Mouse (Mus musculus): ENCODE results near the gene Nfat5. TPM values are rescaled to one million over a fixed set of nuclear protein-coding genes. Genes with fewer than 3 reads are reported as not detected.

Gene Nfat5
- total and polyA plus RNA-seq, 2 experiments from 2014 or later, result 6.4 to 29.6 TPM

DNA sequence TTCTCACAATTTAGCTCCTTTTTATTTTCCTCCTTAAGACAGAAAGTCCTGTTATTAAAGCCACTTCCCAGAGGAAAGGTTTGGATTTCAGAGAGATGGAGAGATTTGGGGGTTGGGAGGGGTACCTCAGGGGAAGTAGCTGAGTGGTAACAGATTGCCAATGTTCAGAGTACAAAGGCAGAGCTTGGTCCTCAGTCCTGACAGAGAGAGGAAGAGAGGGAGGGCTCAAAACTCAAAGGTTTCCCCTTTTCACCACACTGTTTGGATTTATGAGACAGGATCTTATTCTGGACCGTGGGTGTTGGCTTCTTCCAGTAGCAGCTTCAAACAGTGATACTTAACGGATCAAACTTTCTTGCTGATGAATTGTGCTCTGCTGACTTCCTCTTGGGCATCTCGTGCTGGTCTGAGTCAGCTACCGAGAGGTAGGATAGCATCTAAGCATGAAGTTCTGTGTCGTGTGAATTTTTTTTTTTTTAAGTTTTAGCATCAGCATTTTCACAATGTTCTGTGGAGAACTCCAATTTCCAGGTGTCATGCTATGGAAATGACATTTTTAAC, 15.9 kb upstream of the Nfat5 start:
- ATAC-seq (ENCODE audit: insufficient read depth, low read depth) (no peak), DNase-seq (ENCODE audit: low spot score) (no peak)
- H3K9ac ChIP-seq (replicated peaks; ENCODE audit: low read depth, low read length), result no peak overlapping the region
- no peak overlapping the region for H3K4me3 ChIP-seq (ENCODE audit: low read depth, low read length)
- no peaks in the 10 kb centered on the region for H3K4me1 ChIP-seq (ENCODE audit: control insufficient read depth, insufficient read depth)
- no peaks in the 10 kb centered on the region for H3K36me3 ChIP-seq (replicated peaks; ENCODE audit: control insufficient read depth, insufficient read depth, low read length)
- TF ChIP-seq EP300 (IDR thresholded peaks at IDR 0.05; ENCODE audit: low read depth) (no peak), CTCF (IDR thresholded peaks at IDR 0.05; ENCODE audit: low read depth) (no peak)
- no peak overlapping the region for H3K4me2 ChIP-seq (ENCODE audit: low read depth, low read length)
- WGBS, result 58% methylated on average over 5 of the region's 5 CpGs
- no peak overlapping the region for H3K27ac ChIP-seq (ENCODE audit: low read depth)
- no peaks in the 10 kb centered on the region for H3K9me3 ChIP-seq (replicated peaks; ENCODE audit: control insufficient read depth, low read length)
- no peaks in the 10 kb centered on the region for H3K27me3 ChIP-seq (ENCODE audit: control insufficient read depth, insufficient read depth, low read length)

DNA sequence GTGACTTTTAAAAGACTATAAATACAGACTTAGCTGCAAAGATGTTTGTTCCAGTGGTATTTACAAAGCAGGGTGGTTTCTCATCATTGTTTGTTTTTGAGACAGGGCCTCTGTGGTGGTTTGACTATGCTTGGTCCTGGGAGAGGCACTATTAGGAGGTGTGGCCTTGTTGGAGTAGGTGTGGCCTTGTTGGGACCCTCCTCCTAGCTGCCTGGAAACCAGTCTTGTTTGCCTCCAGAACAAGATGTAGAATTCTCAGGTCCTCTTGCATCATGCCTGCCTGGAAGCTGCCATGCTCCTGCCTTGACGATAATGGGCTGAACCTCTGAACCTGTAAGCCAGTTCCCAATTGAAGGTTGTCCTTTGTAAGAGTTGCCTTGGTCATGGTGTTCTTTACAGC, 14.7 kb upstream of the Nfat5 start:
- no peaks in the 10 kb centered on the region for H3K36me3 ChIP-seq (replicated peaks; ENCODE audit: control insufficient read depth, insufficient read depth, low read length)
- no peak overlapping the region for H3K4me3 ChIP-seq (ENCODE audit: low read depth, low read length)
- no peaks in the 10 kb centered on the region for H3K27me3 ChIP-seq (ENCODE audit: control insufficient read depth, insufficient read depth, low read length)
- no peaks in the 10 kb centered on the region for H3K9me3 ChIP-seq (replicated peaks; ENCODE audit: control insufficient read depth, low read length)
- H3K9ac ChIP-seq (replicated peaks; ENCODE audit: low read depth, low read length), result no peak overlapping the region
- WGBS, result 57% methylated on average over 1 of the region's 1 CpGs
- no peak for ATAC-seq (ENCODE audit: insufficient read depth, low read depth)
- H3K4me1 ChIP-seq (ENCODE audit: control insufficient read depth, insufficient read depth), result no peaks in the 10 kb centered on the region
- DNase-seq (ENCODE audit: low spot score), result no peak
- H3K27ac ChIP-seq (ENCODE audit: low read depth), result no peak overlapping the region
- H3K4me2 ChIP-seq (ENCODE audit: low read depth, low read length), result no peak overlapping the region
- TF ChIP-seq EP300 (IDR thresholded peaks at IDR 0.05; ENCODE audit: low read depth) (no peak), CTCF (IDR thresholded peaks at IDR 0.05; ENCODE audit: low read depth) (no peak)

DNA sequence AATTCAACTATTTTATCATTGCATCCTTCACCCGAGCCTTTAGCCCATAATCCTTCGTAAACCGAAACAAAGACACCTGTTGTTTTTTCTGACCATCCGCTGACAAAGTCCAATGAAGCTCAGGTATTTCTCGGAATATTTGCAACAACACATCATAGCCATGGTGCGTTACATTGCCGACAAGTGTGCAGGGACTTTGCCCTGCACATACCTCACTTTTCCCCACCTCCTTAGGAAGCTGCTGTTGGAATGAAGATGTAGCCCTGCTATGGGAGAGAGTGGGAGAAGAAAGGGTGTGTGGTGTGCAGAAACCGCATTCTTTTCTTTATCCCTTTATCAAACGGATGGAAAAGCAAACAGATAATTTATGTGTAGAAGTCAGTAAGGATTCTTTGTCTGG, 6.6 kb upstream of the Nfat5 start:
- WGBS, result 69% methylated on average over 9 of the region's 9 CpGs
- DNase-seq (ENCODE audit: low spot score) (no peak), ATAC-seq (ENCODE audit: insufficient read depth, low read depth) (no peak)
- no peaks in the 10 kb centered on the region for H3K27me3 ChIP-seq (ENCODE audit: control insufficient read depth, insufficient read depth, low read length)
- H3K4me3 ChIP-seq (ENCODE audit: low read depth, low read length), result no peak overlapping the region
- H3K27ac ChIP-seq (ENCODE audit: low read depth), result no peak overlapping the region
- no peaks in the 10 kb centered on the region for H3K36me3 ChIP-seq (replicated peaks; ENCODE audit: control insufficient read depth, insufficient read depth, low read length)
- H3K9me3 ChIP-seq (replicated peaks; ENCODE audit: control insufficient read depth, low read length), result no peaks in the 10 kb centered on the region
- no peak overlapping the region for H3K4me2 ChIP-seq (ENCODE audit: low read depth, low read length)
- H3K4me1 ChIP-seq (ENCODE audit: control insufficient read depth, insufficient read depth), result no peaks in the 10 kb centered on the region
- TF ChIP-seq EP300 (IDR thresholded peaks at IDR 0.05; ENCODE audit: low read depth) (no peak), CTCF (IDR thresholded peaks at IDR 0.05; ENCODE audit: low read depth) (no peak)
- H3K9ac ChIP-seq (replicated peaks; ENCODE audit: low read depth, low read length), result no peak overlapping the region

DNA sequence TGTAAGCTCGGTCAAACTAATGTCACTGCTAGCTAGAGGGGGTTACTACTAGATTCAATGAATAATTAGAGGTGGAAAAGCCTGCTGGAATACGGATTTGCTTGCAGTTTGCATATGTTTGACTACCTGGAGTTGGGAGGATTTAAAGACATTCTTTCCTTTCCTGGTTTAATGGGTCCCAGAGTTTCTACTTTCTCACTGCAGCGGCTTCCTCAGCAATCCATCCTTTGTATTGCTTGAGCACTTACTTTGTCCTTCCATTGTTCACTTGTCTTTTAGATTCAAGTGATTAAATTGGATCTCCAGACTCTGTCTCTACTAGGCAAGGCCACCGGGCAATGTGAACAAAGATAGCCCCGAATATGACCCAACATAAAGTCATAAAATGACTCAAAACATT, 5.7 kb upstream of the Nfat5 start:
- Histone ChIP-seq H3K9ac (replicated peaks; ENCODE audit: low read depth, low read length) (no peak overlapping the region), H3K4me3 (ENCODE audit: low read depth, low read length) (no peak overlapping the region), H3K27me3 (ENCODE audit: control insufficient read depth, insufficient read depth, low read length) (no peaks in the 10 kb centered on the region), H3K36me3 (replicated peaks; ENCODE audit: control insufficient read depth, insufficient read depth, low read length) (no peaks in the 10 kb centered on the region), H3K27ac (ENCODE audit: low read depth) (no peak overlapping the region), H3K9me3 (replicated peaks; ENCODE audit: control insufficient read depth, low read length) (no peaks in the 10 kb centered on the region), H3K4me2 (ENCODE audit: low read depth, low read length) (no peak overlapping the region), H3K4me1 (ENCODE audit: control insufficient read depth, insufficient read depth) (no peaks in the 10 kb centered on the region)
- ATAC-seq (ENCODE audit: insufficient read depth, low read depth) (no peak), DNase-seq (ENCODE audit: low spot score) (no peak)
- WGBS, result 79% methylated on average over 5 of the region's 5 CpGs
- no peak for TF ChIP-seq CTCF (IDR thresholded peaks at IDR 0.05; ENCODE audit: low read depth)
- no peak for TF ChIP-seq EP300 (IDR thresholded peaks at IDR 0.05; ENCODE audit: low read depth)

DNA sequence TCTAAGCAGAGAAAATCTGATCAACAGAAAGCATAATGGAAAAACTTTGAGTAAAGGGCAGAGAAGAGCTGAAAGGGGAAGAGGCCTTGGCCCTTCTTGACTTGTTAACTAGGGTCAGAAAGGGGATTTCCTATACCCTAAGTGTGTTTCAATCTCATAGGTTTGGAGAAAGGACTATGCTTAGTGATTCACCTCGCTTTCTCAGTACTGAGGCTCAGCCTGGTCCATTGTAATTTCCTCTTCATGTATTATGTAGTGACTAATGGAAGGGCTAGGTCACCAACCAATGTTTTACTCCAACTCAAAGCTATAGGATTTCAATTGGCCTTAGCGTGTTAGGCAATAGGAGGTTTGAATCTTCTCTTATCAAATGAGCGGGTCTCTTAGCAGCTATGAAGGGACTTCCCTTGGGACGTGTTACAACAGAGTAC, 2.1 kb upstream of the Nfat5 start:
- Histone ChIP-seq H3K9ac (replicated peaks; ENCODE audit: low read depth, low read length) (no peak overlapping the region), H3K4me1 (ENCODE audit: control insufficient read depth, insufficient read depth) (no peaks in the 10 kb centered on the region; the same call in 1 of the 2 replicates), H3K27me3 (ENCODE audit: control insufficient read depth, insufficient read depth, low read length) (no peaks in the 10 kb centered on the region), H3K4me3 (ENCODE audit: low read depth, low read length) (no peak overlapping the region), H3K9me3 (replicated peaks; ENCODE audit: control insufficient read depth, low read length) (no peaks in the 10 kb centered on the region), H3K27ac (ENCODE audit: low read depth) (no peak overlapping the region), H3K4me2 (ENCODE audit: low read depth, low read length) (no peak overlapping the region), H3K36me3 (replicated peaks; ENCODE audit: control insufficient read depth, insufficient read depth, low read length) (0 out of 2 replicates have a peak, but pooled peaks cover 3% of the 10 kb centered on the region)
- WGBS, result 67% methylated on average over 4 of the region's 4 CpGs
- no peak for TF ChIP-seq EP300 (IDR thresholded peaks at IDR 0.05; ENCODE audit: low read depth)
- TF ChIP-seq CTCF (IDR thresholded peaks at IDR 0.05; ENCODE audit: low read depth), result no peak
- ATAC-seq (ENCODE audit: insufficient read depth, low read depth) (no peak), DNase-seq (ENCODE audit: low spot score) (no peak)

Data from heart, postnatal 0 days (tissue).